Mouse (Mus musculus): Measurements from ENCODE around the gene Stk10.

DNA sequence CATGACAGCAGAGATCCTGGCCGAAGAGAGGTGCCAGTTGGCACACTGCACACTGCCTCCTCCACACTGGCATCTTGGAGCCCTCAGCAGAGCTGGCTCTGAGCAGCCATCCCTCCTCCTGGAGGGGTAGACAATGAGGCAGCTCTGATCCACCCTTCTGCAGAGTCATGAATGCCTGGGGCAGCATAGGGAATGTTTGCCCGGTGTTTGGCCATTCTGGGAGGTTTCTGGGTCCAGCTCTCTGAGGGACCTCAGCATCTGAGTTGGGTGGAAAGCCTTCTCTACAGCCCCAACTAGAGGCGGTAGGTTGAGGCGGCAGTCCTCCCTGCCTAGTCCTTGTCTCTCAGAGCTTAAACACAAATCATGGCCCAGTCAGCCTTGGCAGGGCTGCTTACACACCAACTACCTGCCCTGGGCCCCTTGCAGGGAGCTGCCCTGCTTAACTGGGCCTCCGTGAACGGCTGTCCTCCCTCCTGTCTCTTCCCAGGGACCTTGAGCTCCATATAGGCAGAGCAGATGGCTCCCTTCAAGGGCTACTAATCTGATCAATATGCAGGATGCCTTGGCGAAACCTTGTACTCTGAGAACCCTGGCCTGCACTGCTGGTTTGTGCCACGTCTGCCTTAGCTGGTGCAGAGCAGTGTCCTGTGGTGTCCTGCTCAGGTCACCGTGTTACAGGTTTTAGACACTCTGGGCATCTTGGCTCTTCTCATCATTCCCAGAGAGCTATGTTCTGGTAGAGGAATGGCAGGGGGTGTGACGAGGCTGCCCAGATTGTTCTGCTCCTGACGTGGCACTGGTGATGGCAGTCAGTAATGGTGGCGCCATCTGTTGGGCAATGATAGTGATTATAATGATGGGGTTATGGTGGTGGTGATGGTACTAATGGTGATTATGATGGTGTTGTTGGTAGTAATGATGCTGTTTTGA, 59.1 kb downstream of the Stk10 start:
- TF ChIP-seq CTCF (conservative IDR thresholded peaks at IDR 0.05; ENCODE audit: insufficient read depth, insufficient read length, low read depth, low read length), result peak; percentile 56
- TF ChIP-seq POLR2A (IDR thresholded peaks at IDR 0.05; ENCODE audit: low read depth, low read length), result no peak
